Mouse (Mus musculus): ENCODE results near the gene Olfml3. TPM values are rescaled to one million over a fixed set of nuclear protein-coding genes. Genes with fewer than 3 reads are reported as not detected.
A peak's percentile ranks its signal among the peaks of the same experiment; 100 is the strongest.

The Olfml3 gene
- polyA plus RNA-seq, 1 experiment from 2014 or later: 15.6 TPM

- WGBS: 63% methylated on average over 3 of the region's 3 CpGs
- Histone ChIP-seq H3K4me3 (no peak overlapping the region), H3K27me3 (replicated peaks) (no peaks in the 10 kb centered on the region), H3K36me3 (peaks cover 25% of the 10 kb centered on the region), H3K27ac (no peak overlapping the region), H3K9me3 (no peaks in the 10 kb centered on the region), H3K4me1 (no peaks in the 10 kb centered on the region), H3K9ac (no peak overlapping the region), H3K4me2 (replicated peaks) (no peak overlapping the region)
- no peak for ATAC-seq (ENCODE audit: low FRiP score, low read depth)
Observed at GRCm38 (mm10) chr3:103766789-103767188, 29.0 kb upstream of the Olfml3 start.

DNA sequence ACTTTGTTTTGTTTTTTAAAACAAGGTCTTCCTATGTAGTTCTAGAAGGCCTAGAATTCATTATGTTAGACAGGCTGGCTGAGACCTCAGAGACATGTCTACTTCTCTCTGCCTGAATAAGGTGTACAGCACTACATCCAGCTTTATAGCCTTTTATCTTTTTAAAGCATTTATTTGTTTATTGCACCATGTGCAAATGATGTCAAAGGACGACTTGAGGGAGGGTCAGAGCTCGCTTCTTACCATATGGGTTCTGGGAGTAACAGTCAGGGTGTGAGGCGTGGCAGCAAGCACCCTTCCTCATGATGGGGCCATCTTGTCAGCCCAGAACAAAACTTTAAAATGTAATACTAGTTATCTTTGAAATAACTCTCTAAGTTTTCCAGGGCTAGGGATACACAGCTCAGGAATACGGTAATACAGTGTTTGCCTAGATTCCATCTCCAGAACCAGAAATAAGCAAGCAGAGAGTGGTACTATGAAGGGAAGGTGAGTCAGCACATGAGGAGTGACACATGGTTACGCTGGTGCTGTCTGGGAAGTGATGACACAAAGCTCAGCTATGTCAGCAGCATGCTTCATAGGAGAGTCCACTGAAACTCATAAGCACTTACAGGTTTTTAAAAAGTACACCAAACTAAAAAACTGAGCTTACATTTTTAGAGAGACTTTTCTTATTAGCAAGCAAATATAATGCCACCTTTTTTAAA lies 21.6 kb upstream of the Olfml3 start:
- 73% methylated on average over 5 of the region's 5 CpGs for WGBS
- Histone ChIP-seq H3K4me3 (no peak overlapping the region), H3K4me1 (no peaks in the 10 kb centered on the region), H3K27ac (no peak overlapping the region), H3K36me3 (peaks cover 57% of the 10 kb centered on the region), H3K9ac (no peak overlapping the region), H3K27me3 (replicated peaks) (no peaks in the 10 kb centered on the region), H3K4me2 (replicated peaks) (no peak overlapping the region), H3K9me3 (no peaks in the 10 kb centered on the region)
- ATAC-seq (ENCODE audit: low FRiP score, low read depth): no peak

DNA sequence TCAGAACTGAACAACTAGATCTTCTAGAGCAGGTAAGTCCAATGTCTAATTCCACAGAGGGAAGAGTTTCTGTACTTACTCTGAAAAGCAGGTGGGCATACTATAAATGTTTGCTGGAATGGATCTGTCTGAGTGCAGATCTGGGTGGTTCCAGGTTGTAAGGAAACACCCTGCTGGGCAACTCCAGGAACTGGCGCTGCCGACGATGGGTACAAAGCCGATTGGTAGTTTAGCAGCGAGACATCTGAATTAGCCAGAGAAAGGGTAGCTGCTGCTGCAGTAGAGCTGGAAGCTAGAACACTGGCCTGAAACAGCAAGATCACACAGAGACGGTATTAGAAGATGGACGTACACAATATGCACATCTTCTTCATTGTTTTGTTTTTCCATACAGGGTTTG lies 20.7 kb upstream of the Olfml3 start:
- H3K27me3 ChIP-seq (replicated peaks): no peaks in the 10 kb centered on the region
- no peak overlapping the region for H3K9ac ChIP-seq
- H3K4me1 ChIP-seq: no peaks in the 10 kb centered on the region
- H3K36me3 ChIP-seq: peaks cover 59% of the 10 kb centered on the region
- ATAC-seq (ENCODE audit: low FRiP score, low read depth): no peak
- no peak overlapping the region for H3K4me2 ChIP-seq (replicated peaks)
- H3K9me3 ChIP-seq: no peaks in the 10 kb centered on the region
- H3K27ac ChIP-seq: no peak overlapping the region
- WGBS: 70% methylated on average over 7 of the region's 7 CpGs
- H3K4me3 ChIP-seq: no peak overlapping the region

- H3K36me3 ChIP-seq: peaks cover 58% of the 10 kb centered on the region
- no peak overlapping the region for H3K27ac ChIP-seq
- no peak overlapping the region for H3K4me3 ChIP-seq
- no peaks in the 10 kb centered on the region for H3K27me3 ChIP-seq (replicated peaks)
- ATAC-seq (ENCODE audit: low FRiP score, low read depth): no peak
- 90% methylated on average over 2 of the region's 2 CpGs for WGBS
- no peaks in the 10 kb centered on the region for H3K9me3 ChIP-seq
- no peak overlapping the region for H3K4me2 ChIP-seq (replicated peaks)
- H3K9ac ChIP-seq: no peak overlapping the region
- no peaks in the 10 kb centered on the region for H3K4me1 ChIP-seq
Observed at GRCm38 (mm10) chr3:103756920-103757319, 19.1 kb upstream of the Olfml3 start.

GRCm38 (mm10) chr3:103755351-103755750 lies 17.6 kb upstream of the Olfml3 start:
- H3K9me3 ChIP-seq: no peaks in the 10 kb centered on the region
- WGBS: 74% methylated on average over 3 of the region's 3 CpGs
- H3K4me2 ChIP-seq (replicated peaks): no peak overlapping the region
- no peak overlapping the region for H3K9ac ChIP-seq
- no peaks in the 10 kb centered on the region for H3K4me1 ChIP-seq
- no peak overlapping the region for H3K4me3 ChIP-seq
- no peak for ATAC-seq (ENCODE audit: low FRiP score, low read depth)
- no peaks in the 10 kb centered on the region for H3K27me3 ChIP-seq (replicated peaks)
- peaks cover 59% of the 10 kb centered on the region for H3K36me3 ChIP-seq
- no peak overlapping the region for H3K27ac ChIP-seq

DNA sequence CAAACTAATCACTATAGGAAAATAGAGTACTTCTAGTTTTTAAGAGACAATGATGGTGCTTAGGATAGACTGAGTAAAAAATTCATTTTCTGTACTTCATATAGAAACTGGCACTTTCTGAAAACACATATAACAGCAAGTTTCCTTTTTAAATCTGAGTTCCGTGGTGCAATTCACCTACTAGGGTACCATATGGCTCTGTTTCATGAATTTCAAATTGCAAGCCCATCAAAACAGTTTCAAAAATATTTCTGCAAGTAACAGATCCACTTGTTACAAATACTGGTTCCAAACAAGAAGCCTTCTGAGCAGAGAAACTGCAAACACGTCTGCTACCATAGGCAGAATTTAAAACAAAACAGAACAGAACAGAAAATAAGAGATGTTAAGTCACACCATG lies 13.8 kb upstream of the Olfml3 start:
- Histone ChIP-seq H3K27me3 (replicated peaks) (no peaks in the 10 kb centered on the region), H3K4me3 (no peak overlapping the region), H3K4me2 (replicated peaks) (no peak overlapping the region), H3K9me3 (no peaks in the 10 kb centered on the region), H3K36me3 (peaks cover 59% of the 10 kb centered on the region), H3K9ac (no peak overlapping the region), H3K4me1 (no peaks in the 10 kb centered on the region), H3K27ac (no peak overlapping the region)
- no peak for ATAC-seq (ENCODE audit: low FRiP score, low read depth)
- 92% methylated on average over 2 of the region's 2 CpGs for WGBS

DNA sequence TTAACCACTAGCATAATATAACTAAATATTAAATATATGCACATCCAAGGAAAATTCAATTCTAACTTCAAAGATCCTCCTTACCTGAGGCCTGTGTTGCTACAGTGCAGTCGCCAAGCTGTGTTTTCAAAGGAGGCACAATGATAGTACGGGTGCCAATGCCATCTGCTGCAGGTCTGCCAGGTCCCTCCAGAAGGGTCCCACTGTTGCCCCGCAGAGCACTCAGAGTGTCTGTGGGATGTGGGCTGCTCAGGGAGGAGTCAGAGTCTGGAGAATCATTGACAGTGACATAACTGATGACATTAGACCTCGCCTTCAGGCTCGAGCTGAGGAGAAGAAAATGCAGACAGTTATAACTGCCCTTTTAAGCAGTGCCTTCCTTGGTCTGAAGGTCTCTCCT lies 8.9 kb upstream of the Olfml3 start:
- H3K4me3 ChIP-seq: no peak overlapping the region
- peaks cover 74% of the 10 kb centered on the region for H3K36me3 ChIP-seq

GRCm38 (mm10) chr3:103745001-103745770 lies 7.4 kb upstream of the Olfml3 start:
- Histone ChIP-seq H3K9me3 (no peaks in the 10 kb centered on the region), H3K27me3 (replicated peaks) (no peaks in the 10 kb centered on the region), H3K36me3 (peaks cover 67% of the 10 kb centered on the region), H3K9ac (no peak overlapping the region), H3K27ac (no peak overlapping the region), H3K4me2 (replicated peaks) (no peak overlapping the region), H3K4me3 (no peak overlapping the region), H3K4me1 (no peaks in the 10 kb centered on the region)
- ATAC-seq (ENCODE audit: low FRiP score, low read depth): no peak
- 83% methylated on average over 14 of the region's 14 CpGs for WGBS

More for the DNA sequence above, 8.9 kb upstream of the Olfml3 start:
- no peak overlapping the region for H3K27ac ChIP-seq
- H3K27me3 ChIP-seq (replicated peaks): no peaks in the 10 kb centered on the region
- no peaks in the 10 kb centered on the region for H3K4me1 ChIP-seq
- no peaks in the 10 kb centered on the region for H3K9me3 ChIP-seq
- ATAC-seq (ENCODE audit: low FRiP score, low read depth): no peak
- no peak overlapping the region for H3K9ac ChIP-seq
- 82% methylated on average over 5 of the region's 5 CpGs for WGBS
- H3K4me2 ChIP-seq (replicated peaks): no peak overlapping the region

DNA sequence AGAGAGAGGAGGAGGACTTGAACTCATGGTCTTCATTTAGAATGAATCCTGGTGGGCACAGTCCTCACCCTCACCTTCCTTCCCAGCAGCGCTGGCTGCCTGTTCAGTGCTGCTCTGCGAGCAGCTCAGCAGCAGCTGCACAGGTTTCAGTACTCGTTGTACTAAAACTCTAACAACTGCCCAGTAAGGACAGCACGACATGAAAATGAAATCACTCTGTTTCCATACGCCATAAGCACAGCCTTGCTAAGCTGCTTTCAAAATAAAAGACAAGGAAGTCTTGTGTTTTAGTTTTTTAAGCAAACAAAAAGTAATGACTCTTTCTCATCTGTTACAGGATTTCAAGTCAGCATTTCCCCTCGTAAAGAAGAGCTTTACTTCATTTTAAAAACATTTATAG lies 5.4 kb upstream of the Olfml3 start:
- peaks cover 50% of the 10 kb centered on the region for H3K36me3 ChIP-seq
- ATAC-seq (ENCODE audit: low FRiP score, low read depth): no peak
- 91% methylated on average over 6 of the region's 6 CpGs for WGBS
- no peak overlapping the region for H3K9ac ChIP-seq
- no peaks in the 10 kb centered on the region for H3K27me3 ChIP-seq (replicated peaks)
- H3K9me3 ChIP-seq: no peaks in the 10 kb centered on the region
- H3K4me1 ChIP-seq: no peaks in the 10 kb centered on the region
- H3K4me3 ChIP-seq: no peak overlapping the region
- H3K27ac ChIP-seq: no peak overlapping the region
- no peak overlapping the region for H3K4me2 ChIP-seq (replicated peaks)

DNA sequence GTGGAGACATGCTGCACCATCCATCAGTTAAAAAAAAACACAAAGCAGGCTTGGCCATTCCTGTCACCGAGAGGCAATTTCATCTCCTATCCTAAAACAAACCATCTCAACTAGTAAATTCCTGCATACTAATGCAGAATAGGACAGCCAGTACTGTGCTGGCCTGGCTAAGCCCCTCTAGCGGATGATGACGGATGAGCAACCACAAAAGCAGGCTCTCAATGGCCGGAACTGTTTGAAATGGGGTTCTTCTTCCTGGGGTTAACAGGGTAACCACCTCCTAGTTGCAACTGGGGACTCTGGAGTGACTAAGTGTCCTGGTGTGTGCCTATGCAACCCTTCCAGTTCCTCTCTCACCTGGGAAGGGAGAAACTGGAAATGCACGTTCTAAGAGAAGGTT lies 2.5 kb upstream of the Olfml3 start:
- H3K9ac ChIP-seq: no peak overlapping the region
- ATAC-seq (ENCODE audit: low FRiP score, low read depth): no peak
- no peak overlapping the region for H3K27ac ChIP-seq
- H3K36me3 ChIP-seq: peaks cover 30% of the 10 kb centered on the region
- H3K4me3 ChIP-seq: no peak overlapping the region
- no peak overlapping the region for H3K4me2 ChIP-seq (replicated peaks)
- H3K9me3 ChIP-seq: no peaks in the 10 kb centered on the region
- H3K4me1 ChIP-seq: peaks cover 28% of the 10 kb centered on the region
- no peaks in the 10 kb centered on the region for H3K27me3 ChIP-seq (replicated peaks)
- 23% methylated on average over 5 of the region's 5 CpGs for WGBS

GRCm38 (mm10) chr3:103739329-103739728 lies 1.5 kb upstream of the Olfml3 start, which contains the start of gene Gm10964:
Gm10964 (plus strand) TSS chr3:103739366.
- H3K4me1 ChIP-seq: peaks cover 39% of the 10 kb centered on the region
- no peak within 1 kb of the TSS for H3K9ac ChIP-seq
- H3K36me3 ChIP-seq: peaks cover 20% of the 10 kb centered on the region
- ATAC-seq (ENCODE audit: low FRiP score, low read depth): no peak
- H3K27ac ChIP-seq: peak within 1 kb of the TSS; percentile 72; the same call in 1 of the 2 replicates
- H3K4me2 ChIP-seq (replicated peaks): peak within 1 kb of the TSS; percentile 55
- no peaks in the 10 kb centered on the region for H3K27me3 ChIP-seq (replicated peaks)
- no peak within 1 kb of the TSS for H3K4me3 ChIP-seq
- no peaks in the 10 kb centered on the region for H3K9me3 ChIP-seq
- 95% methylated on average over 1 of the region's 1 CpGs for WGBS

DNA sequence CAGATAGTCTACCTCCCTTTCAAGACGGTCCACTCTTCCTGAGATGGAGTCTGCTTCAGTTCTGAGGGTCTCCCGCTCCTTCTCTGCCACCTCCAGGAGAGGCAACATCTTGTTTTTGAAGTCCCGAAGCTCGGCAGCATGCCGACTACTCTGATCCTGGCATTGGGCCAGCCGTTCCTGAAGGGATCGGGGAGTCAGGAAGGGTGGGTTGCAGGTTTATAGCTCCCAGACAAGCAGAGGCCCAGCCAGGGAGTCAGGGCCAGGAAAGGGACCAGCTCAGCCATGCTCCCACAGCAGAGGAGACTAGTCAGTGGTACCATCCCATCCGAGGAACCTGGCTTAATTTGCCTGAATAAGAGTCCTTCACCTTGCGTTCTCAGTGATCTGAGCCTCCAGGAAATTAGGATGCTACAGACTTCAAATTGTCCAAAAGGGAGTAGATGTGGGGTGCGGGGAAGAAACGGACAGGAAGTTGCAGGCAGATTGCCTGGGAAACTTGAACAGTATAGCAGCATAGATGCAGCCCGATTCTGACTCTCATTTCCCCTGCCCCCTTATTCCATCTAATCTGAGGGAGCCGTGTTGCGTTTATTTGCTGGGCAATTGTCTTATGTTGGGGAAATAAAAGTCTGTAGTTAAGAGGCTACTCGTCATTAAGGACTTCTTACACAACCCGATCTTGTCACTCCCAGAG lies 593 bp downstream of the Olfml3 start:
- Histone ChIP-seq H3K4me3 (peak overlapping the region; percentile 8; the same call in 1 of the 2 replicates), H3K4me2 (replicated peaks) (peak overlapping the region; percentile 55), H3K4me1 (peaks cover 56% of the 10 kb centered on the region), H3K36me3 (peaks cover 3% of the 10 kb centered on the region; the same call in 1 of the 2 replicates), H3K27me3 (replicated peaks) (no peaks in the 10 kb centered on the region), H3K9me3 (no peaks in the 10 kb centered on the region), H3K9ac (peak overlapping the region; percentile 17; the same call in 1 of the 2 replicates), H3K27ac (peak overlapping the region; percentile 72; the same call in 1 of the 2 replicates)
- ATAC-seq (ENCODE audit: low FRiP score, low read depth): no peak
- WGBS: 41% methylated on average over 16 of the region's 16 CpGs
